Mouse (Mus musculus) Patski (cell line): Measurements from ENCODE around the gene Trub2. TPM values are rescaled to one million over a fixed set of nuclear protein-coding genes. Genes with fewer than 3 reads are reported as not detected.

ENCODE experiments used
- ATAC-seq: fragments of 100-300 bp; one replicate; pipeline ENCODE4 v1.8.0; 2021
- CTCF ChIA-PET: fragments of 350-600 bp; sonication (Branson Sonifier 250); formaldehyde crosslinking; loops from one replicate; lab custom pipeline; 2022; ENCODE audit warnings: inconsistent platforms; lab: Charles Lee
- POLR2A ChIA-PET: fragments of 350-600 bp; sonication (Branson Sonifier 250); formaldehyde crosslinking; loops from one replicate; lab custom pipeline; 2022; ENCODE audit warnings: antibody characterized with exemption, inconsistent platforms; lab: Charles Lee
- DNase-seq: peaks from one replicate; pipeline ENCODE4 v3.0.0-alpha.2; 2011; ENCODE audit warnings: low read depth, low spot score
- H3K27me3 ChIP-seq: fragments of 371-371 bp; one replicate; pipeline ENCODE4 v1.5.1; 2021
- CTCF ChIP-seq: fragments of 100-300 bp; IDR thresholded peaks from one replicate; pipeline ENCODE4 v1.5.1; 2021
- in situ Hi-C: fragments of 300-500 bp; cut with MboI; formaldehyde crosslinking; loops from 3 replicates; pipeline ENCODE4 v1.11.1; 2018; ENCODE audit warnings: low pct_unique_long_range_greater_than_20kb, mixed read lengths
- polyA plus RNA-seq: library from polyadenylated mRNA; unstranded; gene quantifications from one replicate; pipeline ENCODE4 v1.2.3, GENCODE M21; 2021

The Trub2 gene
- polyA plus RNA-seq, 1 experiment from 2014 or later = 52.9 TPM

DNA sequence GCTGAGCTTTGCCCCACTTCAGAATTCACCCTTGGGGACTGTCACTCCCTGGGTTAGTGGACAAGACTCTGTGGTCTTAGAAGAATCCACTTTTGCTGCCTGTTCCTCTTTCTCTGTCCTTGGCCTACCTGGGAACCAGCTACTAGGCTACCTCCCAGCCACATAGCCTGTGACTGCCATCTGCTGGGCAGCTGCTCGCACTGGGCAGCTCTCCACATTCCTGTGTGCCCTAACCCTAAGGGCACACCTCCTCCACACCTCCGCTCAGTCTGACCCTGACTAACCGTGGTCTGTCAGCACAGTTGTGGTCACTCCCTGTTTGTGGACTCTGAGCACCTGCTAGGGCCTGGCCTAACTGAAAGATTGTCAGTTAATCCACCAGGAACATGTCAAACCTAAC is 56.8 kb downstream of the Trub2 start:
- ChIA-PET CTCF (interaction anchor here (0.6 to 3.4 kb wide), 5 partner anchors 10 to 113 kb away, joined by 3 to 16 read pairs (median 5); partner anchors contain the start of gene Rapgef1), POLR2A (no interaction called here)
- in situ Hi-C loops = no loop called here
- DNase-seq (no peak), ATAC-seq (no peak)
- TF ChIP-seq CTCF = no peak
- H3K27me3 ChIP-seq = no peaks in the 10 kb centered on the region

DNA sequence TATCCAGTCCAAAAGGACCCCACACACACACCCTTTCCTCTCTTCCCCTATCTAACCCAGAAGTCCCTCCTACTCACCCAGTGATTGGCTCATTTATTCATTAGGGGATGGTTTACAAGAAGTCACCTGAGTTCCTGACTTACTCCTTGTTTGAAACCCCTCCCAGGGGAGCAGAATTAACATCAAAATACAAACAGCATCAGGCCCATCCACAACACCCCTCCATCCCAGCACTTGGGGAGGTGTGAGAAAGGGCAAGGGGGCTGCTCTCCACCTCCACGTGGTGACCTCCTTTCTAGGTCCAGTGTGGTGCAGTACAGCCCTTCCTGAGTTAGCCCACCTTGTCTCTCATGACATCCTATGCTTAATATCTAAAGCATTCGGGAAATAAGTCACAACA is 58.8 kb downstream of the Trub2 start:
- POLR2A ChIA-PET = no interaction called here
- DNase-seq (no peak), ATAC-seq (no peak)
- in situ Hi-C loops = no loop called here
- CTCF ChIA-PET = no interaction called here
- TF ChIP-seq CTCF = no peak
- no peaks in the 10 kb centered on the region for H3K27me3 ChIP-seq

DNA sequence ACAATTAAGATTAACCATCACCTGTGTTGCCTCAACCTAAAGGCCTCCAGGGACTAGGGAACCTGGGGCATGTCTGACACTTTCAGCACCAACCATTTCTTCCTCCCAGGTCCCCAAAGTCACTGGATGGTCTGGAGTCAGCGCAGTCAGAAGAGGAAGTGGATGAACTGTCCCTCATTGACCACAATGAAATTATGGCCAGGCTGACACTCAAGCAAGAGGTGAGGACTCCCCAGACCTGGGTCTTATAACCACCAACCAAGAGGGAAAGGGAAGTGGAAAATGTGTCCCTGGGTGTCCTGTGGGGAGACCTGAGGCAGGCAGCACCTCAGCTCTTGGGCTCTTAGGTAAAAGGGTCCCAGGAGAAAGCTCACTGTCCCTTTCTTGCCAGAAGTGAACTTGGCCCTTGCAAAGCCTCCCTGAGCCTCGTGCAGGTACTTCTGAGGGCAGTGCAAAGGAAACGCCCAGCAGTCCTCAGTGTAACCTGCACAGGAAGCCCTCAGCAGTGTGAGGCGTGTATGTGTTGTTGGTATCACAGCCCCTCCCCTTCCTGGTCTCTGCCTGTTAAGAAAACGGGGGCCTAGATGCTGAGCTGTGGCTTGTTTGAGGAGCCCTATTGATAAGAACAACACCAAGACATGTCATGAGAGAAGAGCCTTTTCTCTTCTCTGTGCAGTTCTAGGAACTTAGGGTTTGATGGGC is 63.5 kb downstream of the Trub2 start:
- CTCF ChIA-PET = interaction anchor here (1.2 kb wide), 1 partner anchor 26 kb away, joined by 3 read pairs; no protein-coding TSS in a partner anchor
- ATAC-seq (no peak), DNase-seq (no peak)
- no peaks in the 10 kb centered on the region for H3K27me3 ChIP-seq
- in situ Hi-C loops = no loop called here
- TF ChIP-seq CTCF = no peak
- POLR2A ChIA-PET = interaction anchor here (1.2 kb wide), 1 partner anchor 17 kb away, joined by 7 read pairs; no protein-coding TSS in a partner anchor

DNA sequence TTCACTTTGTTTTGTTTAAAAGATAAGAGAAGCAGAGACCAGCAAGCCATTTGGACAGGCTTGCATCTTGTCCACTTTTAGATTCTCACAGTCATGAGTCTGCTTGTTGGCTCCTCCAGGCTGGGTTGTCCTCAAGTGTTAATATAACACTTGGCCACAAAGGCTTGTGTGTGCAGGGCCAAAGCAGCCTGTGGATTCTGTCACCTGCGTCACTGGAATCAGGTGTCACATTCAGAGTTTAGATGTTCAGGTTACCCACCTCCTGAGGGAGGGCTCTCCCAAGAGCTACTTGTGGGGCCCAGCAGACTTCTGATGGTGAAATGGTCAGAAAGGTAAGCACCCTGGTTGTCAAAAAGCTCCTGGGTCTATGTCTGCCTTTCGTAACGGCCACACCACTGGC is 65.2 kb downstream of the Trub2 start:
- ChIA-PET CTCF (no interaction called here), POLR2A (no interaction called here)
- ATAC-seq = no peak
- H3K27me3 ChIP-seq = no peaks in the 10 kb centered on the region
- DNase-seq = no peak
- TF ChIP-seq CTCF = no peak
- in situ Hi-C loops = no loop called here

DNA sequence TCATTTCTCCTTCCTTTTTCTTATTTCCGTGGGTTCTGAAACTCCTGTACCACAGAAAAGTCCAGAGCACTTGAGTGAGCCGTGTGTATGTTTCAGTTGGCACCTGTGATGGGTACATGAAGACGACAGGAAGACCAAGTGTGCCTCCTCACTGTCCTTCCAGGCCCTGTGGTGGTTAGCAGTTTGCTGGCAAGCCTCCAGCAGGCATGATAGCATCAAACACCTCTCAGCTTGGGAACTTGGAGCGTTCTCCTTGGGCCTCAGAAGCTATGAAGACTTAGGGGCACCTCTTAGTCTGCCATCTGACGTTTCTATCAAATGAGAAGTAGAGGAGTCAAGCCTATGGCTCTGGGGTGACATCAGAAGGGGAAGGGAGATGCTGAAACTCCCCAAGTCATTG is 69.7 kb downstream of the Trub2 start:
- H3K27me3 ChIP-seq = no peaks in the 10 kb centered on the region
- in situ Hi-C loops = loop anchor here (5.0 kb wide), 1 partner anchor 101 kb away; the partner anchor contains the start of gene Rapgef1
- DNase-seq (no peak), ATAC-seq (no peak)
- ChIA-PET POLR2A (no interaction called here), CTCF (interaction anchor here (2.2 kb wide), 1 partner anchor 11 kb away, joined by 6 read pairs; no protein-coding TSS in a partner anchor)
- no peak for TF ChIP-seq CTCF

DNA sequence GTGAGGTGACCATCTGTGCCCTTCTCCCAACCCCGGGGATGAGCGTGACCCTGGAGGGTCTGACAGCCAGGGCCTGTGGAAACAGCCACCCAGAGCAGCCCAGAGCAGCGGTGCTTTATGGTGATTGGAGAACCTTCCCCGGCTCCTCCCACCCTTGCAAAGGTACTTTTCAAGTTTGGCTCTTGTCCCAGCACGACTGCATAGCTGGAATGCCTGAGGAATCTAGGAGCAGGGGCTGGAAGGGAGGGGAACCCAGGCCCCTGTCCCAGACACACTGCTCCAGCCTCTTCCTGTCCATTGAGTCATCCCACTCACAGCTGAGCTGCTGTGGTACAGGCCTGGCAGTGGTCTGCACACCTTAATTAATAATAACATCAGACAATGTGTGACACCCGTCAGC is 71.6 kb downstream of the Trub2 start:
- ChIA-PET CTCF (interaction anchor here (1.0 to 2.4 kb wide), 4 partner anchors 9 to 98 kb away, joined by 3 to 12 read pairs (median 7); partner anchors contain the start of gene Rapgef1), POLR2A (no interaction called here)
- H3K27me3 ChIP-seq = no peaks in the 10 kb centered on the region
- in situ Hi-C loops = loop anchor here (5.0 kb wide), 1 partner anchor 99 kb away; the partner anchor contains the start of gene Rapgef1
- ATAC-seq (peak; percentile 75), DNase-seq (peak; percentile 61)
- TF ChIP-seq CTCF = no peak

DNA sequence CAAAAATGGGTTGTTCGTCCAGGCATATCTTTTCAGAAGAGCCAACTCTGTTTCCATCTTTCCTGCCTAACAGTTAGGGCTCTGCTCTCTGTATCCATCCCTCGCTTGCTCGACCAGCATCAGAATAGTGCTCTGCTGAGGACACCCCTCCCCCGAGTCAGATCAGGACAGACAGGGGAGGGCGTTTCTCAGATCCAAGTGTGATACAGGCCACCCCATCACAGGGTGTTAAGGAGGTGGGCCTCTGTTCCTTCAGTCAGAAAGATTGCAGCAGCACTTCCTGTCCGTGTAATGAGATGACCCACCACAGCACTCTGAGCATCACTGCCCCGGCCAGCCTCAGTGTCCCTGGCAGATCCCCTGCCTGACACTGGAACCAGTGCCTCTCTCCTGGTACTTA is 72.2 kb downstream of the Trub2 start:
- ChIA-PET CTCF (interaction anchor here (2.0 to 2.4 kb wide), 3 partner anchors 8 to 97 kb away, joined by 6 to 12 read pairs (median 8); partner anchors contain the start of gene Rapgef1), POLR2A (no interaction called here)
- in situ Hi-C loops = loop anchor here (5.0 kb wide), 1 partner anchor 99 kb away; the partner anchor contains the start of gene Rapgef1
- DNase-seq (no peak), ATAC-seq (no peak)
- no peaks in the 10 kb centered on the region for H3K27me3 ChIP-seq
- TF ChIP-seq CTCF = no peak

DNA sequence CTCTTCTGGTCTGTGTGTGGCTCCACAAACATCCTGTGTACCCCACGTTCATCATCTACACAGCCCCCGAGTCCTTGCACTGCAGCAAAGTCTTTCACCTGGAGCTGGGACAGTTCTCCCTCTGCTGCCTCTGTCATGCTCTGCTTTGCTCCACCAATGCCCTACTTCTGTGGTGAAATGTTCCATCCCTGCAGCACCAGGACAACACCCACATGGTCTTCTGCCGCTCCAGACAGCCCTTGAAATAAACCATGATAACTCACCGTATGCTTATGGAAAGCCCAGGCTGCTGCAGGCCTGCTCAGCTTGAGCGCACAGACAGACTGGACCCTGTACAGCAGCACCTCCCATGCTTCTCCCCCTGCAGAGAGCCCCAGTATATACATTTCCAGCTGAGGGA is 74.2 kb downstream of the Trub2 start:
- no peak for TF ChIP-seq CTCF
- ATAC-seq = no peak
- POLR2A ChIA-PET = no interaction called here
- CTCF ChIA-PET = no interaction called here
- no peak for DNase-seq
- in situ Hi-C loops = no loop called here
- H3K27me3 ChIP-seq = no peaks in the 10 kb centered on the region

DNA sequence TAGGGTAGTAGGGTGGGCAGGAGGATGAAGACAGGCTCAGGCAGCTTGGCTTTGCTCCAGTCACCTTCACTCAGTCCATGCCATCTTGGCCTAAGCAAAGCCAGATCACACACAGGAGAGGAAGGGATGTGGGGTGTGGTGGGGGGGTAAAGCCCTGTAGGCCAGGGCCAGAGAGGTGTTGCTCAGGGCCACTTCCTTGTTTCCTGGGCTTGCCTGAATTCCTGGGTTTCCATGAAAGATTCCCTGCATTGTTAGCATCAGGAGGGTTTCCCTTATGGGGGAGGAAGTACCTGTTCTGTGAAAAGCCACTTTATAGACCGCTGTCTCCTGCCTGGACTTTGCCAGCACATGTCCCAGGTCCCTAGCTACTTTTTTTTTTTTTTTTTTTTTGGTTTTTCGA is 74.8 kb downstream of the Trub2 start:
- no peak for TF ChIP-seq CTCF
- ATAC-seq (no peak), DNase-seq (no peak)
- ChIA-PET CTCF (interaction anchor here (0.6 kb wide), 1 partner anchor 578 kb away, joined by 3 read pairs; no protein-coding TSS in a partner anchor), POLR2A (no interaction called here)
- no peaks in the 10 kb centered on the region for H3K27me3 ChIP-seq
- in situ Hi-C loops = no loop called here

DNA sequence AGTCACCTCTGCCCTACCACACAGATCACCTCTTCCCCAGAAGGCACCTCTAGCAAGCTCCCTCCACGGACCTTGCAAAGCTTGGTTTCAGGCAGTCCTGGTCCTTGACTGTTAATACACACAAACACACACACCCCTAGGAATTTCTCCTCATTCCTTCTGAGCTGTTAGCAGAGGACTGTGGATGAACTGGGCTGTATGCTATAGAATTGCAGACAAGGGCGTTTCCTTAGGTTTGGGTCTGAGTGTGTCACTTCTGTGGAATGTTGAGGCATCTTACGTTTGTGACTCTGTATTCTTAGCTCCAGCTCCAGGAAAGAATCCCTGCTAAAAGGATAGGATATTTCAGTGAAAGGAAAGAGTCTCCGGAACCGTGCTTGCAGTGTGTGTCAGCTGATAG is 76.4 kb downstream of the Trub2 start:
- DNase-seq (no peak), ATAC-seq (no peak)
- TF ChIP-seq CTCF = no peak
- ChIA-PET POLR2A (interaction anchor here (0.7 kb wide), 1 partner anchor 36 kb away, joined by 3 read pairs; no protein-coding TSS in a partner anchor), CTCF (interaction anchor here (1.4 kb wide), 1 partner anchor 11 kb away, joined by 6 read pairs; no protein-coding TSS in a partner anchor)
- in situ Hi-C loops = no loop called here
- no peaks in the 10 kb centered on the region for H3K27me3 ChIP-seq

Other genes with a start within 250 kb of the Trub2 start
- 45.4 TPM for gene Rapgef1, start 168.8 kb downstream of the Trub2 start, polyA plus RNA-seq
- 0.49 TPM for gene Gm13420, start 36.8 kb downstream of the Trub2 start, polyA plus RNA-seq
- gene Gm13547, start 29.2 kb downstream of the Trub2 start, polyA plus RNA-seq = 0.18 TPM
- 28.7 TPM for gene Coq4, start 1.0 kb downstream of the Trub2 start, polyA plus RNA-seq
- 31.4 TPM for gene Slc27a4, start 14.1 kb upstream of the Trub2 start, polyA plus RNA-seq
- gene Urm1, start 31.6 kb upstream of the Trub2 start, polyA plus RNA-seq = 50.0 TPM
- 12.0 TPM for gene Cercam, start 80.7 kb upstream of the Trub2 start, polyA plus RNA-seq
- 59.7 TPM for gene Odf2, start 100.7 kb upstream of the Trub2 start, polyA plus RNA-seq
- gene Gle1, start 146.9 kb upstream of the Trub2 start, polyA plus RNA-seq = 30.3 TPM
- gene Sptan1, start 177.1 kb upstream of the Trub2 start, polyA plus RNA-seq = 597 TPM